Mouse (Mus musculus): ENCODE measurements at regions not wholly inside any gene's neighbourhood (a gene's known extent, or its start where the extent isn't known, plus 50 kb on each side); places are given as distances from the start of the nearest gene placed in this dataset.
A peak's percentile ranks its signal among the peaks of the same experiment; 100 is the strongest.

DNA sequence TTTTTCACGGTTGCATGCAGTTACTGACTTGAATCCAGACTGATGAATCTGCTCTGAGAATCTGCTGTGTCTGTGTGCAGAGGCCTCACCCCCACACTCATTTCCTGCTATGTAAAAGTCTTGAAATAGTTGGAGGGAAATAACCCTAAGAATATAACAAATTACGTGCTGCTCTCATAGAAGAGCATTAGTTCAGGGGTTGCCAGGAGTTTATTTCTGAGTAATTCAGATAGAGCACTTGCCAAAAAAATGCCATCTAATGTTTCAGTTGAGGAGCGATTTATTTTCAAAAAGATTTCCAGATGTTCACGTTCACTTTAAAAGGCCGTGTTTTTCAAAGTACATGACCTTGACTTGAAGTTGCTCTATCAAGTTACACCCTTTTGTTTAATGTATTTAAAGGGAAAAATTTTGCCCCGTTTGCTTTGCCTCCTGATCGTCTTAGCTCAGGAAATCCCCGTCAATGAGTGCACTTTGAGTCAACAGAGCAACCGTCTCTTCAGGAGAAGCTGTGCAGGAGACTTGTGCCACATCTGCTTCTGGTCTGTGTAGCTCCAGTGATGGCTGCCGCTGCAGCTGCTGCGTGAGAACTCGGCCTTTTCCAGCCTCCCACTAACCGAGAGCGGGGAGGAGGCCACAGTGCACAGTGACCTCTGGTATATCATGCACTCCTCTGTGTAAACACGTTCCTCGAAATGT lies 50.9 kb upstream of the Sec61g start:
- H3K36me3 ChIP-seq (ENCODE audit: control insufficient read depth, insufficient read depth, low read length) = no peaks in the 10 kb centered on the region
- no peaks in the 10 kb centered on the region for H3K9me3 ChIP-seq (ENCODE audit: control insufficient read depth, low read length)
- no peak overlapping the region for H3K9ac ChIP-seq (ENCODE audit: low read depth, low read length)
- 14% methylated on average over 16 of the region's 16 CpGs for WGBS
- peak; percentile 93 for ATAC-seq (ENCODE audit: low FRiP score, low TSS enrichment)
- 0 out of 2 replicates have a peak, but pooled peaks cover 2% of the 10 kb centered on the region for H3K4me1 ChIP-seq (ENCODE audit: control insufficient read depth, insufficient read depth, low read length)
- no peaks in the 10 kb centered on the region for H3K27me3 ChIP-seq (ENCODE audit: control insufficient read depth, insufficient read depth, low read length)
- H3K4me3 ChIP-seq (ENCODE audit: low read length) = no peak overlapping the region
- peak overlapping the region; percentile 72 for H3K27ac ChIP-seq (ENCODE audit: low read depth, low read length)
- peak overlapping the region; percentile 21 for H3K4me2 ChIP-seq (replicated peaks; ENCODE audit: low read depth, low read length)

DNA sequence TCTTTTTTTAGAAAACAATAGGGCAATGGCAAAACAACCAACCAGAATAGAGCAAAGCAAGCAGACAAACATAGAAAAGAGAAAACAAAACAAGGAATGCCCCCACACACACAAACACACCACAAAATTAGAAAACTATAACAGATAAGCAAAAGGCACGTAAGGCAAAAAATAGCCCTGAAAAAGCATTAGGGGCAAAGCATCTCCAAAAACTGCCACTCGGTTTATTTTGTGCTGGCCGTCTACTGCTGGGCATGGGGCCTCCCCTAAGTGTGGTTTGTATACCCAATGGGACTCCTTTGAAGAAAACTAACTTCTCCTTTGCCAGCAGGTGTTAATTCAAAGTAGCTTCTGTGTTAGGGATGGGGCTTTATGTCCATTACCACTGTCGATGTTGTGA lies 53.4 kb upstream of the Sec61g start:
- Histone ChIP-seq H3K27me3 (ENCODE audit: control insufficient read depth, insufficient read depth, low read length) (no peaks in the 10 kb centered on the region), H3K4me2 (replicated peaks; ENCODE audit: low read depth, low read length) (no peak overlapping the region), H3K27ac (ENCODE audit: low read depth, low read length) (no peak overlapping the region), H3K9me3 (ENCODE audit: control insufficient read depth, low read length) (no peaks in the 10 kb centered on the region), H3K9ac (ENCODE audit: low read depth, low read length) (no peak overlapping the region), H3K4me1 (ENCODE audit: control insufficient read depth, insufficient read depth, low read length) (0 out of 2 replicates have a peak, but pooled peaks cover 2% of the 10 kb centered on the region), H3K36me3 (ENCODE audit: control insufficient read depth, insufficient read depth, low read length) (no peaks in the 10 kb centered on the region), H3K4me3 (ENCODE audit: low read length) (no peak overlapping the region)
- 81% methylated on average over 4 of the region's 4 CpGs for WGBS
- ATAC-seq (ENCODE audit: low FRiP score, low TSS enrichment) = no peak

DNA sequence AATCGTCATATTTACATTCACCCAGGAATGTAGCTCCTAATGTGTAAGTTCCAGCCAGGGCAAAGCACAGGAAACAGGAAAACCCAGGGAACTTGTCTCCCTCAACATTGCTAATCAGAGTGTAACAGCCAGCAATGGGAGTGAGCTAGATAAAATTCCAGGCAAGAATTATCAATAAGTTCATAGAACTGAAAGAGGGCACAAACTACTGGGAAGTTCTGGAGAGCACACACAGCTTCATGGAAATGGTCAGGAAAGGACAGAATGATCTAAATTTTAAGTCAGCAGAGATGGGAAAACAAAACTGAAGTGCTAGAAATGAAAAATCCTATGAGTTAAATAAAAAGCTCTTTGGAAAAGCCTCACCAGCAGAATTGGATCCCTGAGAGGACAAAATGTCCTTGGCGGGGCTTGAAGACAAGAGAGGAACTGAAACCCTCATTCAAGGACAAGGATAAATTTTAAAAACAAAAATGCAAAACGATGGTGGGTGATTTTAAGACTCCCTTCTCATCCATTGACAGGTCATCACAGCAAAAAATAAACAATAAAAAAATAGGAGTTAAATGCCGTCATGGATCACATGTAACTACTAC lies 80.9 kb upstream of the Sec61g start:
- no peak overlapping the region for H3K27ac ChIP-seq (ENCODE audit: low read depth, low read length)
- peaks cover 11% of the 10 kb centered on the region for H3K4me1 ChIP-seq (ENCODE audit: control insufficient read depth, insufficient read depth, low read length)
- no peak overlapping the region for H3K4me2 ChIP-seq (replicated peaks; ENCODE audit: low read depth, low read length)
- no peaks in the 10 kb centered on the region for H3K27me3 ChIP-seq (ENCODE audit: control insufficient read depth, insufficient read depth, low read length)
- no peak overlapping the region for H3K4me3 ChIP-seq (ENCODE audit: low read length)
- H3K9ac ChIP-seq (ENCODE audit: low read depth, low read length) = no peak overlapping the region
- no peaks in the 10 kb centered on the region for H3K36me3 ChIP-seq (ENCODE audit: control insufficient read depth, insufficient read depth, low read length)
- 75% methylated on average over 4 of the region's 4 CpGs for WGBS
- no peak for ATAC-seq (ENCODE audit: low FRiP score, low TSS enrichment)
- H3K9me3 ChIP-seq (ENCODE audit: control insufficient read depth, low read length) = no peaks in the 10 kb centered on the region

DNA sequence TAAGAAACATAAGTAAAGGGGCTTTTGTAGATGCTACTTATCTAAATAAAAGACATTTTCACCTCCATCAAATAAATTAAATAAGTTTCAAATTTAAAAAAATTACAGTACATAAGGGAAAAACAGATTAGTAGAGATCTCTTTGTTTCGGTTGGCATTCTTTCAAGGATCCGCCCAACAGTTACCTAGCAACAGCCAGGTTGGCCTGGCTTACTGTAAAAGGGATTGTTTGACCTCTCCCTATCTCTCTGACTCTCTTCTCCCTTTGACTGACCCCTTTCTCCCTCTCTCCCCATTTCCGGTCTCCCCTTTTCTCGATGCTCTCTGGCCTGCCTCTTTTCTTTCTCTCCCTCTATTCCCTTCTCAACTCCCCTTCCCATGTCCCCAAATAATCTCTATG lies 82.3 kb upstream of the Sec61g start:
- Histone ChIP-seq H3K9ac (ENCODE audit: low read depth, low read length) (no peak overlapping the region), H3K9me3 (ENCODE audit: control insufficient read depth, low read length) (no peaks in the 10 kb centered on the region), H3K4me2 (replicated peaks; ENCODE audit: low read depth, low read length) (no peak overlapping the region), H3K27me3 (ENCODE audit: control insufficient read depth, insufficient read depth, low read length) (no peaks in the 10 kb centered on the region), H3K4me3 (ENCODE audit: low read length) (no peak overlapping the region), H3K36me3 (ENCODE audit: control insufficient read depth, insufficient read depth, low read length) (no peaks in the 10 kb centered on the region), H3K4me1 (ENCODE audit: control insufficient read depth, insufficient read depth, low read length) (peaks cover 11% of the 10 kb centered on the region), H3K27ac (ENCODE audit: low read depth, low read length) (no peak overlapping the region)
- 79% methylated on average over 4 of the region's 4 CpGs for WGBS
- ATAC-seq (ENCODE audit: low FRiP score, low TSS enrichment) = no peak

DNA sequence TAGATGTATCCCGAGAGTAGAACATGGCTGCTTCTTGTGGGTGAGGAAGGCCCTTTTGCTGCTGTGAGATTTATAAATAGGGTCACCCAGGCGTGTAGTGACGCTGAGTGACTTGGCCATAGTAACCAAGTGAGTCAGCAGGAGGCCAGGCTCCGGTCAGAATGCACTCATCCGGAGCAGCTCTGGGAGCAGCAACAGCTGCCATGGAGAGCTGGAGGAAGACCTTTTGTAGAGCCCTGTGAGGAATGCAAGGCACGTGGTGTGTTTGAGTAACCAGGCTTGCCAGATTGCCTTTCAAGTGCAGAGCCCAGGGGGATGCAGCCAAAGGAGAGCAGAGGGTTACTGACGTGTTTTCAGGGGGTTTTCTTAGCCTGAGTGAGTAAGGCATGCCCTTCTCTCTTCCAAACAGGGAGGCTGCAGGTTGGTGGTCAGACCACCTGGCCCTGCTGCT lies 83.2 kb upstream of the Sec61g start:
- peaks cover 11% of the 10 kb centered on the region for H3K4me1 ChIP-seq (ENCODE audit: control insufficient read depth, insufficient read depth, low read length)
- H3K9ac ChIP-seq (ENCODE audit: low read depth, low read length) = no peak overlapping the region
- WGBS = 3% methylated on average over 7 of the region's 7 CpGs
- peak overlapping the region; percentile 21; the same call in 1 of the 2 replicates for H3K4me2 ChIP-seq (replicated peaks; ENCODE audit: low read depth, low read length)
- H3K9me3 ChIP-seq (ENCODE audit: control insufficient read depth, low read length) = no peaks in the 10 kb centered on the region
- no peaks in the 10 kb centered on the region for H3K27me3 ChIP-seq (ENCODE audit: control insufficient read depth, insufficient read depth, low read length)
- H3K4me3 ChIP-seq (ENCODE audit: low read length) = no peak overlapping the region
- peak; percentile 100 for ATAC-seq (ENCODE audit: low FRiP score, low TSS enrichment)
- peak overlapping the region; percentile 81 for H3K27ac ChIP-seq (ENCODE audit: low read depth, low read length)
- H3K36me3 ChIP-seq (ENCODE audit: control insufficient read depth, insufficient read depth, low read length) = no peaks in the 10 kb centered on the region

DNA sequence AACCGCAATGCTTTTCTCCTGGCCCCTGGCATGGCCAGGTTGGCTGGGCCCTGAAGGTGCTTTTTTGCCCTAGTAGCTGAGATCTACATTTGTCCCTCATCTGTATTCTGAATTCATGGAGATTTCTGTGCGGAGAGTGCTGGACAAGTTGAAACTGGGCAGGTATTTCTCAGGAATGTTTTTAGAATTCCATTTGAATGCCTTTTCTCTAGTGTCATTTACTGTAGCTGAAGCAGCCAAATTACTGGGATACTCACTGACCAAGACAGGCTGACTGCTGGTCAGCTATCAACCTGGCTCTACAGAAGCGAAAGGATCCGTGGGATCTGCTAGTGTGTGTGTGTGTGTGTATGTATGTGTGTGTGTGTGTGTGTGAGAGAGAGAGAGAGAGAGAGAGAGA lies 83.7 kb upstream of the Sec61g start:
- 0 out of 2 replicates have a peak, but pooled peaks have one; percentile 5 for ATAC-seq (ENCODE audit: low FRiP score, low TSS enrichment)
- Histone ChIP-seq H3K36me3 (ENCODE audit: control insufficient read depth, insufficient read depth, low read length) (no peaks in the 10 kb centered on the region), H3K4me3 (ENCODE audit: low read length) (no peak overlapping the region), H3K27ac (ENCODE audit: low read depth, low read length) (peak overlapping the region; percentile 81), H3K9me3 (ENCODE audit: control insufficient read depth, low read length) (no peaks in the 10 kb centered on the region), H3K9ac (ENCODE audit: low read depth, low read length) (no peak overlapping the region), H3K4me1 (ENCODE audit: control insufficient read depth, insufficient read depth, low read length) (peaks cover 11% of the 10 kb centered on the region), H3K27me3 (ENCODE audit: control insufficient read depth, insufficient read depth, low read length) (no peaks in the 10 kb centered on the region), H3K4me2 (replicated peaks; ENCODE audit: low read depth, low read length) (no peak overlapping the region)
- WGBS = 62% methylated on average over 4 of the region's 4 CpGs

DNA sequence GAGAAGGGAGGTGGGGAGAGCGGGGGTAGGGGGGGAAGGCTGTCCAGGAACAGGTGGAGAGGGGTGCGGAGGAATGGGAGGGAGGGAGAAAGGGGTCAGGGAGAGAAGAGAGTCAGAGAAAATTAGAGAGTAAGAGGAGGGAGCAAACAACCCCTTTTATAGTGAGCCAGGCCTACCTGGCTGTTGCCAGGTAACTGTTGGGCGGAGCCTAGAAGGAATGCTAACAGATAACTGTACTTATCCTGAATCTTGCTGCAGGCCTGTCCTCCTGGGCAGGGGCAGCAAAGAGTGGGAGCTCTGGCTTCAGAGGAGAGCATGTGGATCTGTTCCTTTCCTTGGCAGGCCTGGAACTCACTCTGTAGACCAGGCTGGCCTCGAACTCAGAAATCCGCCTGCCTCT lies 84.5 kb upstream of the Sec61g start:
- Histone ChIP-seq H3K27ac (ENCODE audit: low read depth, low read length) (no peak overlapping the region), H3K9ac (ENCODE audit: low read depth, low read length) (no peak overlapping the region), H3K4me2 (replicated peaks; ENCODE audit: low read depth, low read length) (no peak overlapping the region), H3K4me1 (ENCODE audit: control insufficient read depth, insufficient read depth, low read length) (peaks cover 11% of the 10 kb centered on the region), H3K4me3 (ENCODE audit: low read length) (no peak overlapping the region), H3K9me3 (ENCODE audit: control insufficient read depth, low read length) (no peaks in the 10 kb centered on the region), H3K27me3 (ENCODE audit: control insufficient read depth, insufficient read depth, low read length) (no peaks in the 10 kb centered on the region), H3K36me3 (ENCODE audit: control insufficient read depth, insufficient read depth, low read length) (no peaks in the 10 kb centered on the region)
- ATAC-seq (ENCODE audit: low FRiP score, low TSS enrichment) = no peak
- 93% methylated on average over 5 of the region's 5 CpGs for whole genome bisulfite sequencing

DNA sequence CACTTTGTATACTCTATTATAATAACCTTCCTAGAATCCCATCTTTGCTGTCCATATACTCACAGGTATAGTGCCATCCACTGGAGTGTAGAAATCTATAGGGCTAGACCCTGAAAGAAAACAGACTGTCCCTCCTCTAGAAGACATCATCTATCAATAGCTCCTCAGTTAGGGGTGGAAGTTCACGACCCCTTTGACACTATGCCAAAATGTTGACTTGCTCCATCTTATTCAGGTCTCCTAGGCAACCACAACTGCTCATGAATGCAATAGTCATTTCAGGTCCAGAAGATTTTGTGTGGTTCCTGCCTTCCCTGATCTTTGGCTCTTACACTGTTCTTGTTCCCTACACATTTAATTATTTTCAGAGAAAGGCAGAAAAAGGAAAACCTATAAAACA lies 86.5 kb upstream of the Sec61g start:
- H3K4me2 ChIP-seq (replicated peaks; ENCODE audit: low read depth, low read length) = no peak overlapping the region
- 83% methylated on average over 1 of the region's 1 CpGs for WGBS
- peaks cover 11% of the 10 kb centered on the region for H3K4me1 ChIP-seq (ENCODE audit: control insufficient read depth, insufficient read depth, low read length)

DNA sequence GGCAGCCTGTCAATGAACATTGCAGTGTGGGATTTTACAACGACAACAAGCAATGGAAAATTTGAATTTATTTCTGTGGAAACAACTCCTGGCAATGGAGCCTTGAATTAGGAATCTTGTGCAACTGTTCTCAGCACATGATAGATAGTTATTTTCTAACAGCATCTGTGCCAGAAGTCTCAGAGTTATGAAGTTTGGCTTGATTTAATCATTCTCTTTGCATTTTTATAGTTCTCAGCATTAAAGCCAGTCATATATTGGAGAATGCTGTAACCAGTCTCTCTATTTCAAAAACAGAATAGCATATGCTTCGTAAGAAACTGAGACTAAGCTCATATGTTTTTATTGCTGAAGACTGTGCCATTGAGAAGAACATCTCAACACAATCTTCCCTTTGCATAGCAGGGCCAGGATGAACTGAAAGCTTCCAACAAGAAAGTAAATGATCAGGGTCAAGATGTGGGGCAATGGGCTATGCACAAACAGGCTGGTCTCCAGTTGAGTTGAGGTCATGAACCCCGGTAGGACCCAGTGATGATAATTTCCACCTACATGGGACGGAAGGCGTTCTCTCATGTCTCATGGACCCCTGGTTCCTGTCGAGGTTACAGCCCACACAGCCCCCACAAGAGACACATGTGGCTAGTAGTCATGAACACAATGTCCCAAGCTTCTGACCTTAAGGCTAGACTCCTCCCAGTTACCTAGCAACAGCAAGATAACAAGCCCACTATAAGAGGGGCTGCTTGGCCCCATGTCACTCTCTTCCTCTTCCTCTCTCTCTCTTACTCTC lies 89.0 kb upstream of the Sec61g start:
- ATAC-seq (ENCODE audit: low FRiP score, low TSS enrichment) = no peak
- Histone ChIP-seq H3K27me3 (ENCODE audit: control insufficient read depth, insufficient read depth, low read length) (no peaks in the 10 kb centered on the region), H3K9ac (ENCODE audit: low read depth, low read length) (no peak overlapping the region), H3K27ac (ENCODE audit: low read depth, low read length) (no peak overlapping the region), H3K9me3 (ENCODE audit: control insufficient read depth, low read length) (peaks cover 4% of the 10 kb centered on the region; the same call in 1 of the 2 replicates), H3K4me2 (replicated peaks; ENCODE audit: low read depth, low read length) (no peak overlapping the region), H3K4me3 (ENCODE audit: low read length) (no peak overlapping the region), H3K36me3 (ENCODE audit: control insufficient read depth, insufficient read depth, low read length) (no peaks in the 10 kb centered on the region), H3K4me1 (ENCODE audit: control insufficient read depth, insufficient read depth, low read length) (peaks cover under 1% of the 10 kb centered on the region; the same call in 1 of the 2 replicates)
- WGBS = 90% methylated on average over 6 of the region's 6 CpGs

More for the DNA sequence above, 86.5 kb upstream of the Sec61g start:
- no peak overlapping the region for H3K4me3 ChIP-seq (ENCODE audit: low read length)
- ATAC-seq (ENCODE audit: low FRiP score, low TSS enrichment) = no peak
- H3K36me3 ChIP-seq (ENCODE audit: control insufficient read depth, insufficient read depth, low read length) = no peaks in the 10 kb centered on the region
- no peak overlapping the region for H3K9ac ChIP-seq (ENCODE audit: low read depth, low read length)
- no peaks in the 10 kb centered on the region for H3K9me3 ChIP-seq (ENCODE audit: control insufficient read depth, low read length)
- no peaks in the 10 kb centered on the region for H3K27me3 ChIP-seq (ENCODE audit: control insufficient read depth, insufficient read depth, low read length)
- no peak overlapping the region for H3K27ac ChIP-seq (ENCODE audit: low read depth, low read length)

Measured in kidney, embryonic 14.5 days (tissue).